Mouse (Mus musculus): ENCODE data around the gene Smox.

DNA sequence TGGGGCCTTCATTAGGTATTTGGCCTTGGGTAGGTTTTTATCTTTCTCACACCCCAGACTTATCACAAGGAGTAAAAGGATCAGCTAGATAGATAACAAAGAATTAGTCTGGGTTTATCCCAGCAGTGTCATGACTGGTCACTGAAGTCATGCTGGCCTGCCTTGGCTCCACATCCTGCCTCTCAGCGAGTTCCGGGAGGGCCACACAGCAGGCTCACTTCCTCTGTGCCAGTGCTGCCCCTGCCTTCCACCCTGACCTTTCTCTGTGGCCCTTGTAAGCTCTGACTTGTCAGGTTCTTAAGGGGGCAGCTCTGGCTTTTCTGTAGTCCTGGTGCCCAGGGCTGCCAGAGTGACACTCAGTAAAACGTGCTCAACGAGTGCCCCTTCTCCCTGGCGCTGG is 11.3 kb downstream of the Smox start:
- no peak for TF ChIP-seq POLR2A (IDR thresholded peaks at IDR 0.05; ENCODE audit: borderline replicate concordance, low read depth, low read length)
- no peak for TF ChIP-seq CTCF (IDR thresholded peaks at IDR 0.05; ENCODE audit: low read depth, low read length)
